Mouse (Mus musculus) MEL (cell line): Measurements from ENCODE around the gene Atrnl1. TPM values are rescaled to one million over a fixed set of nuclear protein-coding genes. Genes with fewer than 3 reads are reported as not detected.

Experiments
- DNase-seq: peaks from one replicate; pipeline ENCODE4 v3.0.0; 2011; ENCODE audit warnings: low read depth, low spot score
- H3K27ac ChIP-seq: 2 replicates; pipeline ENCODE4 v1.5.1; 2012; ENCODE audit warnings: low read depth, mild to moderate bottlenecking, control low read depth, low read length, moderate library complexity; ENCODE audit not compliant: control insufficient read depth
- H3K27me3 ChIP-seq, 2 experiments: fragments of 150-350 bp in 1 of 2; sonication (generic) in 1 of 2; 2 replicates each; pipeline ENCODE4 v1.6.1; 2012; ENCODE audit warnings: low read length in 2 of 2, mild to moderate bottlenecking in 2 of 2, improper control_type of control experiment in 1 of 2, moderate library complexity in 1 of 2; ENCODE audit not compliant: insufficient read depth in 2 of 2, control insufficient read depth in 1 of 2
- H3K36me3 ChIP-seq, 2 experiments: 2 replicates each; pipeline ENCODE4 v1.6.1; 2012 to 2014; ENCODE audit warnings: low read length in 2 of 2, improper control_type of control experiment in 1 of 2, inconsistent platforms in 1 of 2, mild to moderate bottlenecking in 1 of 2; ENCODE audit not compliant: insufficient read depth in 2 of 2, control insufficient read depth in 1 of 2
- H3K4me1 ChIP-seq, 2 experiments: fragments of 150-350 bp in 1 of 2; sonication (generic) in 1 of 2; 2 replicates each; pipeline ENCODE4 v1.6.1; 2012; ENCODE audit warnings: low read length in 2 of 2, improper control_type of control experiment in 1 of 2, mild to moderate bottlenecking in 1 of 2; ENCODE audit not compliant: insufficient read depth in 2 of 2, control insufficient read depth in 1 of 2
- H3K4me3 ChIP-seq, 2 experiments: fragments of 150-350 bp in 1 of 2; sonication (generic) in 1 of 2; 2 replicates each; pipeline ENCODE4 v1.5.1; 2012; ENCODE audit warnings: low read depth in 2 of 2, low read length in 2 of 2, mild to moderate bottlenecking in 2 of 2, moderate library complexity in 2 of 2, control low read depth in 1 of 2, improper control_type of control experiment in 1 of 2; ENCODE audit not compliant: control insufficient read depth in 1 of 2, insufficient read depth in 1 of 2
- H3K79me2 ChIP-seq: 2 replicates; pipeline ENCODE4 v1.6.1; 2012; ENCODE audit warnings: mild to moderate bottlenecking, low read length, moderate library complexity; ENCODE audit not compliant: control insufficient read depth, poor library complexity, insufficient read depth
- H3K9ac ChIP-seq: 2 replicates; pipeline ENCODE4 v1.6.1; 2012; ENCODE audit warnings: low read depth, mild to moderate bottlenecking, control low read depth, low read length, moderate library complexity; ENCODE audit not compliant: control insufficient read depth, poor library complexity, severe bottlenecking
- H3K9me3 ChIP-seq: fragments of 150-350 bp; sonication (generic); replicated peaks from 2 replicates; pipeline ENCODE4 v1.6.1; 2012; ENCODE audit warnings: mild to moderate bottlenecking, low read length, improper control_type of control experiment, moderate library complexity; ENCODE audit not compliant: insufficient read depth
- CHD1 ChIP-seq: IDR thresholded peaks from 2 replicates; pipeline ENCODE4 v1.6.1; 2012; ENCODE audit warnings: low read depth, mild to moderate bottlenecking, inconsistent platforms, low read length, improper control_type of control experiment
- ELF1 ChIP-seq: IDR thresholded peaks from 2 replicates; pipeline ENCODE4 v1.6.1; 2014; ENCODE audit warnings: low read depth, mild to moderate bottlenecking, inconsistent platforms, low read length, improper control_type of control experiment, moderate library complexity
- ETS1 ChIP-seq: IDR thresholded peaks from 2 replicates; pipeline ENCODE4 v1.6.1; 2012; ENCODE audit warnings: low read depth, mild to moderate bottlenecking, inconsistent platforms, low read length, improper control_type of control experiment, moderate library complexity
- JUND ChIP-seq: IDR thresholded peaks from 2 replicates; pipeline ENCODE4 v1.6.1; 2011; ENCODE audit warnings: low read depth, mild to moderate bottlenecking, improper control_type of control experiment, low read length
- MAFK ChIP-seq: IDR thresholded peaks from 2 replicates; pipeline ENCODE4 v1.6.1; 2011; ENCODE audit warnings: low read depth, mild to moderate bottlenecking, low read length, improper control_type of control experiment, borderline replicate concordance
- MAX ChIP-seq: IDR thresholded peaks from 2 replicates; pipeline ENCODE4 v1.6.1; 2011; ENCODE audit warnings: low read length, improper control_type of control experiment
- MXI1 ChIP-seq: IDR thresholded peaks from 2 replicates; pipeline ENCODE4 v1.6.1; 2011; ENCODE audit warnings: mild to moderate bottlenecking, low read depth, low read length, improper control_type of control experiment
- MYC ChIP-seq: IDR thresholded peaks from 2 replicates; pipeline ENCODE4 v1.6.1; 2011; ENCODE audit warnings: low read depth, mild to moderate bottlenecking, low read length, improper control_type of control experiment, moderate library complexity
- NRF1 ChIP-seq: IDR thresholded peaks from 2 replicates; pipeline ENCODE4 v1.6.1; 2014; ENCODE audit warnings: low read depth, mild to moderate bottlenecking, inconsistent platforms, low read length, improper control_type of control experiment, moderate library complexity; ENCODE audit not compliant: poor library complexity, insufficient read depth, severe bottlenecking
- POLR2AphosphoS2 ChIP-seq: IDR thresholded peaks from 2 replicates; pipeline ENCODE4 v1.6.1; 2011; ENCODE audit warnings: low read length, improper control_type of control experiment
- POLR2AphosphoS5 ChIP-seq: IDR thresholded peaks from 2 replicates; pipeline ENCODE4 v1.6.1; 2012; ENCODE audit warnings: low read depth, borderline replicate concordance, mild to moderate bottlenecking, inconsistent platforms, low read length, moderate library complexity, mixed read lengths
- RCOR1 ChIP-seq: IDR thresholded peaks from 2 replicates; pipeline ENCODE4 v1.6.1; 2012; ENCODE audit warnings: low read depth, mild to moderate bottlenecking, inconsistent platforms, low read length, improper control_type of control experiment
- SIN3A ChIP-seq: IDR thresholded peaks from 2 replicates; pipeline ENCODE4 v1.6.1; 2012; ENCODE audit warnings: low read length, improper control_type of control experiment, inconsistent platforms
- SMC3 ChIP-seq: IDR thresholded peaks from 2 replicates; pipeline ENCODE4 v1.6.1; 2011; ENCODE audit warnings: low read depth, low read length, improper control_type of control experiment
- TCF12 ChIP-seq: IDR thresholded peaks from 2 replicates; pipeline ENCODE4 v1.6.1; 2014; ENCODE audit warnings: low read depth, mild to moderate bottlenecking, inconsistent platforms, low read length, improper control_type of control experiment, moderate library complexity
- UBTF ChIP-seq: IDR thresholded peaks from 2 replicates; pipeline ENCODE4 v1.6.1; 2012; ENCODE audit warnings: low read depth, mild to moderate bottlenecking, inconsistent platforms, low read length, improper control_type of control experiment, moderate library complexity, borderline replicate concordance; ENCODE audit not compliant: insufficient read depth
- USF1 ChIP-seq: IDR thresholded peaks from 2 replicates; pipeline ENCODE4 v1.6.1; 2014; ENCODE audit warnings: low read depth, mild to moderate bottlenecking, inconsistent platforms, low read length, improper control_type of control experiment, moderate library complexity
- ZC3H11A ChIP-seq: IDR thresholded peaks from 2 replicates; pipeline ENCODE4 v1.6.1; 2012; ENCODE audit warnings: low read depth, mild to moderate bottlenecking, inconsistent platforms, low read length, improper control_type of control experiment
- ZKSCAN1 ChIP-seq: IDR thresholded peaks from 2 replicates; pipeline ENCODE4 v1.6.1; 2012; ENCODE audit warnings: low read depth, mild to moderate bottlenecking, inconsistent platforms, low read length, improper control_type of control experiment, moderate library complexity
- ZMIZ1 ChIP-seq: IDR thresholded peaks from 2 replicates; pipeline ENCODE4 v1.6.1; 2012; ENCODE audit warnings: low read depth, mild to moderate bottlenecking, inconsistent platforms, low read length, improper control_type of control experiment, moderate library complexity
- polyA plus RNA-seq, 2 experiments: library from polyadenylated mRNA; stranded (reverse) in 1 of 2; unstranded in 1 of 2; fragments of >175 nt in 1 of 2; fragments of >200 nt in 1 of 2; gene quantifications; 2 replicates each; pipeline versions ENCODE4 v1.2.1 to v1.2.4; 2012; ENCODE audit warnings: low replicate concordance in 2 of 2, low read depth in 1 of 2; ENCODE audit not compliant: insufficient read length in 2 of 2, insufficient read depth in 1 of 2, missing spikeins in 1 of 2
- total RNA-seq: library from RNA; depleted of rRNA; stranded (reverse); fragments of 300-350 nt; gene quantifications from 2 replicates; pipeline ENCODE4 v1.2.3, GENCODE M21; 2012

Atrnl1 gene
- total and polyA plus RNA-seq, 3 experiments = 6.4 to 8.2 TPM; not detected in 1

- TF ChIP-seq MXI1 (no peak), TCF12 (no peak), POLR2AphosphoS5 (no peak), RCOR1 (no peak), CHD1 (no peak), ETS1 (no peak), MAX (no peak), USF1 (no peak), ZMIZ1 (no peak), JUND (no peak), SMC3 (no peak), ZKSCAN1 (no peak), SIN3A (no peak), POLR2AphosphoS2 (no peak), UBTF (no peak), ELF1 (no peak), MYC (no peak)
- Histone ChIP-seq H3K4me3 (no peak overlapping the region), H3K4me1 (peaks cover 2 to 10% of the 10 kb centered on the region in 2 experiments; a peak in 3 of 4 replicates), H3K9me3 (no peaks in the 10 kb centered on the region), H3K79me2 (no peaks in the 10 kb centered on the region; the same call in 1 of the 2 replicates), H3K9ac (no peak overlapping the region), H3K36me3 (peaks cover 0 to 7% of the 10 kb centered on the region in 2 experiments; a peak in 1 of 4 replicates), H3K27me3 (no peaks in the 10 kb centered on the region), H3K27ac (no peak overlapping the region)
- DNase-seq = no peak
Observed at GRCm38 (mm10) chr19:57925681-57926080, 314.8 kb downstream of the Atrnl1 start.

- peaks cover 2 to 10% of the 10 kb centered on the region in 2 experiments; a peak in 3 of 4 replicates for H3K4me1 ChIP-seq
- H3K9ac ChIP-seq = no peak overlapping the region
- peak; percentile 54 for DNase-seq
- H3K9me3 ChIP-seq = no peaks in the 10 kb centered on the region
- H3K36me3 ChIP-seq = peaks cover 0 to 7% of the 10 kb centered on the region in 2 experiments; a peak in 1 of 4 replicates
- H3K27me3 ChIP-seq = no peaks in the 10 kb centered on the region
- TF ChIP-seq NRF1 = no peak
- TF ChIP-seq MAFK = no peak
- TF ChIP-seq SIN3A = no peak
- no peak for TF ChIP-seq ZC3H11A
- H3K79me2 ChIP-seq = no peaks in the 10 kb centered on the region; the same call in 1 of the 2 replicates
- H3K4me3 ChIP-seq = no peak overlapping the region
- H3K27ac ChIP-seq = no peak overlapping the region
Observed at GRCm38 (mm10) chr19:57926164-57926860, 315.5 kb downstream of the Atrnl1 start.
